Mouse (Mus musculus): ENCODE results near the gene Tpi1.

DNA sequence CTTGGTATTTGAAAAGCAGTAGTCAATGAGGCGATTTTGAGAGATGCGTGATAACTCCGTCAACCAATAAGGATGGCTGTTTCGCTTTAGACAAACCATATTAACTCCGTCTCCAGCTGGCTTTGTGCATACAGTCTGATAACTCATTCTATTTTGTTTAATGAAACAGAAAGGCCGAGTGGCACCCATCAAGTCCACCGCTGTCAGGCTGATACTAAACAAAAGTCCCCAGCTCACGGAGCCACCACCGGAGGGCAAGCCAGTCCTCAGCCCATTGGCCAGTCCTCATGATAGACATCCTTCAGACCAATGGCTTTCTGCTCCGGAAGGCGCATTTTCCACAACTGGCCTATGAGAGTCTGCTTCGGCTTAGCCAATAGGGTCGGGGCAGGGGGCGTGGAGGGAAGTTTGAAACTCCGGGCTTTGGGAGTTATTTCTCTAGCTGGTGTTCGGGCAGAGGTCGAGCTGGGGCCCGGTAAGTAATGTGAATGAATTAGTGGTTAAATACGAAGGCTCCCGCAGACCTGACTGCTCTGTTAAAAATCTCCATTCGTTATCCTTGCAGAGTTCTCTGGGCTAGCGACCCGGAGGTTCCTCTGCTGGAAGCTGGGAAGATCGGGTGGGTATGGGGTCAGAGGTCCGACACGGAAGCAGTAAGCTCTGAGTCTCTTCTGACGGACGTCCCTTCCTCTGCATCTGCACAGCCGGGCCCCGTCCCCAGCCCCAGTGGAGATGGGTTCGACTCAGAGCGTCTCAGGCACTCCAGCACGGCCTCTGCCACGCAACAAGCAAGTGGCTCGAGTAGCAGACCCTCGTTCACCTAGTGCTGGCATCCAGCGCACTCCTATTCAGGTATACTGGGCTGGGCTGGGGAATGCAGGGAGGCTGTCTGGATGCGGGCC is 16.0 kb upstream of the Tpi1 start:
- TF ChIP-seq ZC3H11A (IDR thresholded peaks at IDR 0.05; ENCODE audit: borderline replicate concordance, low read depth, low read length) (no peak), CHD2 (IDR thresholded peaks at IDR 0.05; ENCODE audit: low read depth, low read length) (peak; percentile 91), ZNF384 (IDR thresholded peaks at IDR 0.05; ENCODE audit: low read depth, low read length) (no peak), HCFC1 (IDR thresholded peaks at IDR 0.05; ENCODE audit: borderline replicate concordance, insufficient read depth, low read length) (no peak)
